18 mouse cellular contexts compared by ENCODE assay signal in genomic region chr4:86665596-86665995, GRCm38 (mm10). TPM values are rescaled to one million over a fixed set of nuclear protein-coding genes. Genes with fewer than 3 reads are reported as not detected.
A peak's percentile ranks its signal among the peaks of the same experiment; 100 is the strongest.
DNase-seq lines count a peak whose midpoint lies in the region; ATAC-seq and TF ChIP-seq lines count a peak whose summit lies in the region.
"Had no signal": no experiment of that assay in that cellular context is flagged by ENCODE, and none has a peak within 500 bp of the region (broad histone marks: within the 10 kb centered on the region; RNA-seq: fewer than 3 reads in every experiment).

No protein-coding gene starts in this region.

- no peak for ATAC-seq in erythroblast, adult 5-6 weeks (replicated peaks; ENCODE audit: low FRiP score, poor library complexity, severe bottlenecking)
- no peak for ATAC-seq in liver, embryonic 11.5 days (replicated peaks; ENCODE audit: low FRiP score)
- ATAC-seq: hindbrain, postnatal 0 days had no signal

- H3K4me2 ChIP-seq in liver, embryonic 11.5 days: peak overlapping the region; percentile 55
- H3K4me2 ChIP-seq in myocyte (ENCODE audit: low read depth): no peak overlapping the region
- H3K4me2 ChIP-seq: heart, embryonic 15.5 days; neural tube, embryonic 12.5 days had no signal

- 75% methylated on average over 3 of the region's 3 CpGs for WGBS in liver, embryonic 11.5 days

- DNase-seq in right cerebral cortex, adult 2 months (ENCODE audit: low spot score in 2 of 2): peak; percentile 13 to 14
- DNase-seq in right cerebral cortex, postnatal 25 days: no peak
- no peak for DNase-seq in liver, embryonic 11.5 days (ENCODE audit: low spot score)
- no peak for DNase-seq in Muller cell, postnatal 12 days (ENCODE audit: inconsistent ontology term)
- no peak for DNase-seq in left cerebral cortex, adult 2 months (ENCODE audit: extremely low spot score in 1 of 2, low spot score in 2 of 2)
- DNase-seq: cerebellum, adult 18-20 months; gastrocnemius, postnatal 14 days; heart, adult 2 months; kidney, postnatal 4 days; lung, adult 18-20 months; right cerebral cortex, postnatal 4 days; thymus, postnatal 25 days had no signal

- peaks cover 41% of the 10 kb centered on the region for H3K79me2 ChIP-seq in myocyte (ENCODE audit: control insufficient read depth, insufficient read depth)

- no peak for TF ChIP-seq CTCF in left cerebral cortex, adult 2 months (IDR thresholded peaks at IDR 0.05)

- H3K4me3 ChIP-seq in erythroblast, embryonic 14.5 days (replicated peaks): peak overlapping the region; percentile 23
- no peak overlapping the region for H3K4me3 ChIP-seq in liver, embryonic 11.5 days (ENCODE audit: low read depth, low read length)
- no peak overlapping the region for H3K4me3 ChIP-seq in myocyte
- H3K4me3 ChIP-seq in left cerebral cortex, adult 2 months: no peak overlapping the region
- H3K4me3 ChIP-seq: heart, adult 2 months; heart, embryonic 15.5 days; neural tube, embryonic 12.5 days had no signal

- TF ChIP-seq POLR2A in myocyte (IDR thresholded peaks at IDR 0.05; ENCODE audit: insufficient read length, low read depth): no peak

- H3ac ChIP-seq in myocyte (ENCODE audit: control insufficient read depth, insufficient read length): no peak overlapping the region

- H3K9ac ChIP-seq in liver, embryonic 11.5 days (ENCODE audit: low read depth, low read length): no peak overlapping the region
- H3K9ac ChIP-seq: heart, embryonic 15.5 days; neural tube, embryonic 12.5 days had no signal

- peaks cover 75% of the 10 kb centered on the region for H3K36me3 ChIP-seq in erythroblast, embryonic 14.5 days (ENCODE audit: control insufficient read depth)
- peaks cover 16% of the 10 kb centered on the region for H3K36me3 ChIP-seq in liver, embryonic 11.5 days (ENCODE audit: control insufficient read depth, insufficient read depth, low read length)
- peaks cover 30% of the 10 kb centered on the region for H3K36me3 ChIP-seq in myocyte (ENCODE audit: control insufficient read depth, insufficient read depth)

- no peak overlapping the region for H3K27ac ChIP-seq in liver, embryonic 11.5 days (ENCODE audit: low read depth, low read length)
- no peak overlapping the region for H3K27ac ChIP-seq in left cerebral cortex, adult 2 months
- H3K27ac ChIP-seq: heart, adult 2 months; heart, embryonic 15.5 days; hindbrain, postnatal 0 days; neural tube, embryonic 12.5 days had no signal

- no peaks in the 10 kb centered on the region for H3K9me3 ChIP-seq in erythroblast, embryonic 14.5 days (ENCODE audit: control insufficient read depth, low read length)
- no peaks in the 10 kb centered on the region for H3K9me3 ChIP-seq in liver, embryonic 11.5 days (ENCODE audit: control insufficient read depth, low read length)
- H3K9me3 ChIP-seq: heart, embryonic 15.5 days; neural tube, embryonic 12.5 days had no signal

- peaks cover 67% of the 10 kb centered on the region for H3K4me1 ChIP-seq in erythroblast, embryonic 14.5 days (ENCODE audit: control insufficient read depth)
- peaks cover 45% of the 10 kb centered on the region for H3K4me1 ChIP-seq in liver, embryonic 11.5 days (replicated peaks; ENCODE audit: control insufficient read depth, insufficient read depth, low read length)

- intact Hi-C loops in left cerebral cortex, adult 2 months (cut with DNase I): no loop called here

- no peaks in the 10 kb centered on the region for H3K27me3 ChIP-seq in erythroblast, embryonic 14.5 days (ENCODE audit: control insufficient read depth)
- H3K27me3 ChIP-seq in liver, embryonic 11.5 days (replicated peaks; ENCODE audit: control insufficient read depth, insufficient read depth, low read length): no peaks in the 10 kb centered on the region
- H3K27me3 ChIP-seq in myocyte (ENCODE audit: control insufficient read depth, insufficient read depth, insufficient read length): no peaks in the 10 kb centered on the region
- H3K27me3 ChIP-seq: heart, embryonic 15.5 days; neural tube, embryonic 12.5 days had no signal

TF ChIP-seq in myocyte, 11 proteins besides CTCF, POLR2A, EP300 and RAD21:
- TF ChIP-seq MYOG (IDR thresholded peaks at IDR 0.05; ENCODE audit: control insufficient read depth in 1 of 3, insufficient read depth in 1 of 3, insufficient read length in 2 of 3, low read depth in 2 of 3): no peak
- peak; percentile 40 for TF ChIP-seq POLR2AphosphoS2 (IDR thresholded peaks at IDR 0.05; ENCODE audit: insufficient read length, low read depth)

RNA-seq across cellular contexts. Expression of gene Plin2, which starts 4.3 kb away (rescaled TPM):
- polyA plus RNA-seq in erythroblast, embryonic 14.5 days (2012): 9.5 and 11.1 TPM in 2 replicates
- 11.3 and 33.9 TPM in 2 replicates for total RNA-seq in erythroblast, adult 5-6 weeks (2015; ENCODE audit: low replicate concordance)
- 23.7 and 39.7 TPM in 2 replicates for total RNA-seq in erythroblast, adult 5-6 weeks (2017; ENCODE audit: low replicate concordance)
- 161 and 169 TPM in 2 replicates for polyA plus RNA-seq in liver, embryonic 11.5 days (2014; fragmentation: Nextera tagmentation; extraction: Ambion mirVana)
- polyA plus RNA-seq in myocyte (2012; fragmentation: generic; extraction: Trizol): 247 TPM
- 10 to 100 TPM in 1 of 2 experiments, 1 to 10 TPM in 1; 7.7 to 11.3 TPM for total RNA-seq in left cerebral cortex, adult 2 months (2021)

RNA-seq across cellular contexts. Expression of gene Haus6, which starts 53.7 kb away (rescaled TPM):
- polyA plus RNA-seq in erythroblast, embryonic 14.5 days (2012): 1.2 and 1.5 TPM in 2 replicates
- total RNA-seq in erythroblast, adult 5-6 weeks (2015; ENCODE audit: low replicate concordance): 6.5 and 7.9 TPM in 2 replicates
- total RNA-seq in erythroblast, adult 5-6 weeks (2017; ENCODE audit: low replicate concordance): 10.6 and 13.9 TPM in 2 replicates
- 27.8 and 30.6 TPM in 2 replicates for polyA plus RNA-seq in liver, embryonic 11.5 days (2014; fragmentation: Nextera tagmentation; extraction: Ambion mirVana)
- 3.3 TPM for polyA plus RNA-seq in myocyte (2012; fragmentation: generic; extraction: Trizol)
- total RNA-seq in left cerebral cortex, adult 2 months (2021): 1 to 10 TPM; 9.5 to 10.0 TPM

Comparison
In these comparisons a context has a peak if more than half of its experiments do, and no peak if none do; other contexts are left out.
1. DNase-seq: peak in right cerebral cortex, adult 2 months (2 of 2); none in right cerebral cortex, postnatal 25 days (single experiment), liver, embryonic 11.5 days (single experiment), Muller cell, postnatal 12 days (single experiment) and left cerebral cortex, adult 2 months (0 of 2).
2. RNA of gene Plin2, which starts 4.3 kb away (polyA plus RNA-seq): 247 TPM in myocyte (single experiment) and 161 to 169 TPM in liver, embryonic 11.5 days; 9.5 to 11.1 TPM in erythroblast, embryonic 14.5 days; every median in the first group is over 10 times any median in the second.